Mouse (Mus musculus) monocyte, adult 5-6 weeks (primary cell): ENCODE measurements around the gene Gm21936. TPM values are rescaled to one million over a fixed set of nuclear protein-coding genes. Genes with fewer than 3 reads are reported as not detected.
"Not testable (repeated sequence)": the region's sequence is repeated elsewhere in the genome, so short reads cannot be mapped to it uniquely, and the experiment has no call there.

ENCODE experiments used
- ATAC-seq: fragments of 153-309, 156-312 bp; replicated peaks from 2 replicates; pipeline ENCODE4 v1.8.0; 2017; ENCODE audit warnings: mild to moderate bottlenecking; ENCODE audit not compliant: low TSS enrichment, insufficient number of reproducible peaks, severe bottlenecking, poor library complexity, low FRiP score
- total RNA-seq: library from RNA; stranded (forward); fragments of 200-1000, 200-491, 200-594 nt; gene quantifications from 3 replicates; pipeline ENCODE4 v1.2.3, GENCODE M21; 2017

Gene Gm21936
- not detected in 3 replicates for total RNA-seq

DNA sequence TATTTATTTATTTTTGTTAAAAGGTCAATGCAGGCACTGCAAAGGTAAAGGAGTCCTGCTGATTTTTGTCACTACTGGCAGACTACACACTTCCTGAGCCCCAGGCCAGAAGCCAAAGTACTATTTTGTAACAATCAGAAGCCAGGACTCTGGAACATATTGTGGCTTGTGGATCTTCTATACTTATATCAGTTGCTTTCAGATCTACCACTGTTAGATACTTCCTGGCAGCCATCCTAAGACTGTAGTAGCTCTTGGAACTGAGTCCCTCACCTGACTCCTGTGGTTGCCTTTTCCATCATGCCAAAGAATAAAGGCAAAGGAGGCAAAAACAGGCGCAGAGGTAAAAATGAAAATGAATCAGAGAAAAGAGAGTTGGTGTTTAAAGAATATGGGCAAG, at the start of gene Gm21936:
Gm21936 (plus strand) TSS at position 301 of the 400 bp plus-strand sequence.
- not testable (repeated sequence) for ATAC-seq

DNA sequence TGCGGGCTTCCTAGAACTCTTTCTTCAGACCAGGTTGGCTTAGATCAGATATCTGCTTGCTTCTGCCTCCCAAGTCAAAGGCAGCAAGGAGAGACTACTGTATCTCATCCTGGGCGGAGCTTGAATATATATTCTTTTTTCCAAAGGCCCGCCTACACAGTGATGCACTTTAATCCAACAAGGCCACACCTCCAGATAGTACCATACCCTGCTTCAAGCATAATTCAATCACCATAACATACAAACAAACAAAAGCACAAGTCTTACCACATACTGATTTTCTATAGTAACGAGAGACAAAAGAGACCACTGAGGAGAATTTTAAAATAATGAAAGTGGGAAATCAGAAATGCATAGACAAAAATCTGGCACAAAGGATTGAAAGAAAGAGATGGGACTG, 19.7 kb upstream of the Gm21936 start, which contains the start of gene Gm21319:
Gm21319 (minus strand) TSS at position 101 of the 400 bp plus-strand sequence.
- not testable (repeated sequence) for ATAC-seq

DNA sequence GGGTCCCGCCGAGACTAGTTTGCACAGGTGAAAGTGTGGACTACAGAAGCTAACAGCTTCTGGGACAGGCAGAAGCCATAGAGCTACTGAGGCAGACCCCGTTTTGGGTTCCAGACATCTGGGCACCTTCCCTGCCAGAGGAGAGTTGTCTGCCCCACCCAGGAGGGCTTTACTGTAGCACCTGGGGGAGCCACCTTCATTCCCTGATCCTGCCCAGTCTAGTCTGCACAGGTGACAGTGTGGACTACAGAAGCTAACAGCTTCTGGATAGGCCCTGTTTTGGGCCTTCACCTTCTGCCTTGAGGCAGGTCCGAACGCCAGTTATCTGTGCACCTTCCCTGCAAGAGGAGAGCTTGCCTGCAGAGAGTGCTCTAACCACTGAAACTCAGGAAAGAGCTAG, 2.7 kb downstream of the Gm21936 start:
- ATAC-seq = not testable (repeated sequence)

DNA sequence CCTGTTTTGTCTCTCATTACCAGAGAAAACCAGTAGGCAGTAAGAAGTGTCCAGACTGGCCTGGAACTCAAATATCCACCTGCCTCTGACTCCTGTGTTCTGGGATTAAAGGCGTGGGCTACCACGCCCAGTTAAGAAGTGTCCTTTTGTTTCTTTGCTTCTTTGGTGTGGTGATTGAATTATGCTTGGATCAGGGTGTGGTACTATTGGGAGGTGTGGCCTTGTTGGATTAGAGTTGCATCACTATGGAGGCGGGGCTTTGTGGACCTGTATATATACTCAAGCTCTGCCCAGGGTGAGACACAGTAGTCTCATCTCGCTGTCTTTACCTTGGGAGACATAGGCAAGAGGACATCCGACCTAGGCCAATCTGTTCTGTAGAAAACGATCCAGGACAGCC, 21.0 kb downstream of the Gm21936 start, which contains the start of gene BB287469:
BB287469 (plus strand) TSS at position 301 of the 400 bp plus-strand sequence.
- ATAC-seq = not testable (repeated sequence)

DNA sequence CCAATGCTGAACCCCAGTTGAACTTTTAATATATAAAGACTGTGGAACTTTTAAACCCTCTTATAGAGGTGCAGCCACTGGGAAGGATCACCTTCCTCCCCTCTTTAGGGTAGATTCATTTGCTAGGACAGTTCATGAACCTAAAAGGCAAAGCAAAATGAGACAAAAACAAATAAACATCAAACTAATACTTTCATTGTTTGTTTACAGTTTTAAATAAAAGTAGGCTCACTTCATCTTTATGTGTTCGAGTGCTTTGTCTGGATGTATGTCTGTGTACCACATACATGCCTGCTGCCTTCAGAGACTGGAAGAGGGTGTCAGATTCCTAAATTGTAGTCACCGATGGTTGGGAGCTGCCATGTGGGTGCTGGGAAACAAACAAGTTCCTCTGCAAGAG, 46.9 kb downstream of the Gm21936 start, which contains the start of gene Gm2001:
Gm2001 (minus strand) TSS at position 101 of the 400 bp plus-strand sequence.
- ATAC-seq = not testable (repeated sequence)

Other genes starting within 250 kb of the Gm21936 start
- gene Oog1, start 192.8 kb upstream of the Gm21936 start, total RNA-seq = not detected in 3 replicates
- gene Gm4027, start 176.6 kb upstream of the Gm21936 start, total RNA-seq = not detected in 3 replicates
- not detected in 3 replicates for gene Gm16381, start 150.9 kb upstream of the Gm21936 start, total RNA-seq
- not detected in 3 replicates for gene Gm21319, start 19.8 kb upstream of the Gm21936 start, total RNA-seq
- not detected in 3 replicates for gene BB287469, start 21.1 kb downstream of the Gm21936 start, total RNA-seq
- gene Gm2001, start 46.8 kb downstream of the Gm21936 start, total RNA-seq = not detected in 3 replicates
- not detected in 3 replicates for gene Gm2016, start 78.6 kb downstream of the Gm21936 start, total RNA-seq
- not detected in 3 replicates for gene Gm2022, start 99.9 kb downstream of the Gm21936 start, total RNA-seq
- gene Gm2035, start 124.3 kb downstream of the Gm21936 start, total RNA-seq = not detected in 3 replicates
- gene Gm2042, start 158.6 kb downstream of the Gm21936 start, total RNA-seq = not detected in 3 replicates
- gene Gm2075, start 216.3 kb downstream of the Gm21936 start, total RNA-seq = not detected in 3 replicates
- not detected in 3 replicates for gene Gm6803, start 223.3 kb downstream of the Gm21936 start, total RNA-seq
- not detected in 3 replicates for gene Gm2056, start 231.5 kb downstream of the Gm21936 start, total RNA-seq